ENCODE assay signal across 8 mouse cellular contexts in genomic region chr12:91684840-91685415, GRCm38 (mm10).
DNase-seq lines count a peak whose midpoint lies in the region; ATAC-seq lines count a peak whose summit lies in the region.

No protein-coding gene starts in this region.

- H3K9me3 ChIP-seq in kidney, embryonic 16.5 days (ENCODE audit: low read length): no peaks in the 10 kb centered on the region
- H3K9me3 ChIP-seq in embryonic facial prominence, embryonic 13.5 days: no peaks in the 10 kb centered on the region
- no peaks in the 10 kb centered on the region for H3K9me3 ChIP-seq in limb, embryonic 10.5 days (replicated peaks)
- no peaks in the 10 kb centered on the region for H3K9me3 ChIP-seq in neural tube, embryonic 12.5 days

- H3K4me2 ChIP-seq in kidney, embryonic 16.5 days (replicated peaks; ENCODE audit: low read depth, low read length): peak overlapping the region; percentile 51
- peak overlapping the region; percentile 55 for H3K4me2 ChIP-seq in embryonic facial prominence, embryonic 13.5 days
- peak overlapping the region; percentile 53 for H3K4me2 ChIP-seq in neural tube, embryonic 12.5 days (replicated peaks)

- no peaks in the 10 kb centered on the region for H3K36me3 ChIP-seq in kidney, embryonic 16.5 days (ENCODE audit: insufficient read depth, low read length)
- no peaks in the 10 kb centered on the region for H3K36me3 ChIP-seq in embryonic facial prominence, embryonic 13.5 days
- no peaks in the 10 kb centered on the region for H3K36me3 ChIP-seq in limb, embryonic 10.5 days
- H3K36me3 ChIP-seq in neural tube, embryonic 12.5 days: no peaks in the 10 kb centered on the region

- H3K4me1 ChIP-seq in kidney, embryonic 16.5 days (ENCODE audit: insufficient read depth, low read length): peaks cover 29% of the 10 kb centered on the region
- peaks cover 37% of the 10 kb centered on the region for H3K4me1 ChIP-seq in embryonic facial prominence, embryonic 13.5 days
- peaks cover 35% of the 10 kb centered on the region for H3K4me1 ChIP-seq in limb, embryonic 10.5 days
- peaks cover 33% of the 10 kb centered on the region for H3K4me1 ChIP-seq in neural tube, embryonic 12.5 days

- no peak overlapping the region for H3K9ac ChIP-seq in kidney, embryonic 16.5 days (replicated peaks; ENCODE audit: low read length)
- H3K9ac ChIP-seq in embryonic facial prominence, embryonic 13.5 days: 0 out of 2 replicates have a peak overlapping the region, but pooled peaks have one; percentile 32
- 0 out of 2 replicates have a peak overlapping the region, but pooled peaks have one; percentile 17 for H3K9ac ChIP-seq in neural tube, embryonic 12.5 days

- no peak for DNase-seq in kidney, postnatal 25 days
- no peak for DNase-seq in limb, embryonic 10.5 days (ENCODE audit: low spot score)
- DNase-seq in thymus, postnatal 10 days (ENCODE audit: low spot score in 2 of 2): no peak
- no peak for DNase-seq in right cerebral cortex, postnatal 14 days
- DNase-seq in cerebellum, adult 9-11 months: no peak

- peak; percentile 40; the same call in 1 of the 2 replicates for ATAC-seq in kidney, embryonic 16.5 days (ENCODE audit: low FRiP score, low TSS enrichment)
- no peak for ATAC-seq in embryonic facial prominence, embryonic 13.5 days (ENCODE audit: insufficient number of reproducible peaks, insufficient read depth, low FRiP score, low TSS enrichment, low read depth)
- peak; percentile 34 for ATAC-seq in neural tube, embryonic 12.5 days (ENCODE audit: low FRiP score, low read depth)

- H3K27me3 ChIP-seq in kidney, embryonic 16.5 days (ENCODE audit: insufficient read depth, low read length): no peaks in the 10 kb centered on the region
- no peaks in the 10 kb centered on the region for H3K27me3 ChIP-seq in embryonic facial prominence, embryonic 13.5 days
- no peaks in the 10 kb centered on the region for H3K27me3 ChIP-seq in limb, embryonic 10.5 days (ENCODE audit: low read depth, poor library complexity, severe bottlenecking)
- H3K27me3 ChIP-seq in neural tube, embryonic 12.5 days (replicated peaks): no peaks in the 10 kb centered on the region

- WGBS in kidney, embryonic 16.5 days: 29% methylated on average over 11 of the region's 11 CpGs
- WGBS in embryonic facial prominence, embryonic 13.5 days: 22% methylated on average over 11 of the region's 11 CpGs
- WGBS in limb, embryonic 10.5 days: 35% methylated on average over 11 of the region's 11 CpGs
- WGBS in neural tube, embryonic 12.5 days: 26% methylated on average over 11 of the region's 11 CpGs

- H3K4me3 ChIP-seq in kidney, embryonic 16.5 days (ENCODE audit: low read length): peak overlapping the region; percentile 7; the same call in 1 of the 2 replicates
- H3K4me3 ChIP-seq in embryonic facial prominence, embryonic 13.5 days: peak overlapping the region; percentile 29
- H3K4me3 ChIP-seq in limb, embryonic 10.5 days: peak overlapping the region; percentile 46
- H3K4me3 ChIP-seq in neural tube, embryonic 12.5 days: no peak overlapping the region

- H3K27ac ChIP-seq in kidney, embryonic 16.5 days (ENCODE audit: low read length): no peak overlapping the region
- peak overlapping the region; percentile 69; the same call in 1 of the 2 replicates for H3K27ac ChIP-seq in embryonic facial prominence, embryonic 13.5 days
- peak overlapping the region; percentile 83 for H3K27ac ChIP-seq in limb, embryonic 10.5 days
- no peak overlapping the region for H3K27ac ChIP-seq in neural tube, embryonic 12.5 days

Comparison
In these comparisons a context has a peak if more than half of its experiments do, and no peak if none do; other contexts are left out.
1. H3K27ac ChIP-seq: peak in embryonic facial prominence, embryonic 13.5 days (single experiment) and limb, embryonic 10.5 days (single experiment); none in kidney, embryonic 16.5 days (single experiment) and neural tube, embryonic 12.5 days (single experiment).
2. Peak in every context shown above with its lines, with median percentiles within 50 percentile points of each other: H3K4me2 ChIP-seq.